Mouse (Mus musculus): Measurements from ENCODE around the gene Spats2l.

GRCm38 (mm10) chr1:57824966-57825759, 51.2 kb downstream of the Spats2l start:
- TF ChIP-seq CTCF (IDR thresholded peaks at IDR 0.05; ENCODE audit: low read depth) (no peak), EP300 (IDR thresholded peaks at IDR 0.05; ENCODE audit: low read depth) (no peak)

All from liver, embryonic 14.5 days (tissue).